Mouse (Mus musculus) kidney, embryonic 15.5 days (tissue): ENCODE results near the gene Glcci1. TPM values are rescaled to one million over a fixed set of nuclear protein-coding genes. Genes with fewer than 3 reads are reported as not detected.

ENCODE experiments used
- ATAC-seq: fragments of 200-750 bp; cut with Nextera tagmentation; replicated peaks from 2 replicates; pipeline ENCODE4 v1.8.0; 2017; ENCODE audit warnings: moderate TSS enrichment; ENCODE audit not compliant: low FRiP score
- H3K27ac ChIP-seq: fragments of 300-500 bp; sonication (generic); 2 replicates; pipeline ENCODE4 v1.5.1; 2015; ENCODE audit warnings: mild to moderate bottlenecking, inconsistent platforms
- H3K27me3 ChIP-seq: fragments of 300-500 bp; sonication (generic); 2 replicates; pipeline ENCODE4 v1.6.1; 2015; ENCODE audit warnings: inconsistent platforms
- H3K36me3 ChIP-seq: fragments of 300-500 bp; sonication (generic); 2 replicates; pipeline ENCODE4 v1.6.1; 2015; ENCODE audit warnings: inconsistent platforms
- H3K4me1 ChIP-seq: fragments of 300-500 bp; sonication (generic); 2 replicates; pipeline ENCODE4 v1.6.1; 2015; ENCODE audit warnings: inconsistent platforms
- H3K4me2 ChIP-seq: fragments of 300-500 bp; sonication (generic); 2 replicates; pipeline ENCODE4 v1.6.1; 2015; ENCODE audit warnings: moderate library complexity, mild to moderate bottlenecking, inconsistent platforms
- H3K4me3 ChIP-seq: fragments of 300-500 bp; sonication (generic); replicated peaks from 2 replicates; pipeline ENCODE4 v1.5.1; 2015; ENCODE audit warnings: mild to moderate bottlenecking, inconsistent platforms
- H3K9ac ChIP-seq: fragments of 300-500 bp; sonication (generic); 2 replicates; pipeline ENCODE4 v1.6.1; 2015; ENCODE audit warnings: mild to moderate bottlenecking, inconsistent platforms
- H3K9me3 ChIP-seq: fragments of 300-500 bp; sonication (generic); replicated peaks from 2 replicates; pipeline ENCODE4 v1.6.1; 2016; ENCODE audit warnings: inconsistent platforms
- WGBS: fragments of 180-500 bp; shearing (Covaris S2); methylation state at CpG from one replicate; pipeline ENCODE4 v1.1.7; 2015; ENCODE audit warnings: mixed read lengths; 5-methylcytosine and 5-hydroxymethylcytosine counted together
- polyA plus RNA-seq: library from polyadenylated mRNA; unstranded; fragments of >200 nt; fragmentation: Nextera tagmentation; extraction: Ambion mirVana; gene quantifications from 2 replicates; pipeline ENCODE4 v1.2.1, GENCODE M21; 2015

Glcci1 gene
- polyA plus RNA-seq, result 9.4 and 11.3 TPM in 2 replicates

DNA sequence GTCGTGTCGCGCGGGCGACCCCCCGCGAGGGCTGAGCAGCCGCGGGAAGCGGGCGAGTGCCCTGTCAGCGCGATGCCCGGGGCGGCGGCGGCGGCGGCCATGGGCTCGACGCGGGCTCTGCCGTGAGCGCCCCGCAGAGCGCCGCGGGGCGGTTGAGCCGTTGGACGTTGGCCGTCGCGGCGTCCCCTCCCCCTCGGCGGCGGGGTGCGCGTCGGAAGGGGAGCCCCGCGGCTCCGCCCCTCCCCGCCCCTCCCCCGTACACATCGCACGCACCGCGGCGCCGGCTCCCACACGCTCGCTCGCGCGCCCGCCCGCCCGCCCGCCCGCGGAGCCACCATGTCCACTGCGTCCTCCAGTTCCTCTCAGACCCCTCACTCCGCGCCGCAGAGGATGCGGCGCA is at the start of gene Glcci1:
Gene Glcci1, plus strand, starts transcription at position 50 of the 400 bp plus-strand sequence.
- Histone ChIP-seq H3K27ac (peak within 1 kb of the TSS; percentile 99), H3K9me3 (no peaks in the 10 kb centered on the region), H3K9ac (peak within 1 kb of the TSS; percentile 93), H3K4me2 (peak within 1 kb of the TSS; percentile 83), H3K4me3 (peak within 1 kb of the TSS; percentile 76), H3K36me3 (no peaks in the 10 kb centered on the region), H3K27me3 (no peaks in the 10 kb centered on the region), H3K4me1 (peaks cover 16% of the 10 kb centered on the region)
- no CpG with 5 or more reads among the region's 69 CpGs for WGBS
- ATAC-seq, result peak; percentile 87

- Histone ChIP-seq H3K27ac (no peak overlapping the region), H3K9me3 (no peaks in the 10 kb centered on the region), H3K9ac (no peak overlapping the region), H3K36me3 (no peaks in the 10 kb centered on the region), H3K4me3 (no peak overlapping the region), H3K4me1 (peaks cover 1% of the 10 kb centered on the region; the same call in 1 of the 2 replicates), H3K4me2 (no peak overlapping the region), H3K27me3 (no peaks in the 10 kb centered on the region)
- ATAC-seq, result peak; percentile 62; the same call in 1 of the 2 replicates
- 67% methylated on average over 2 of the region's 2 CpGs for WGBS
Observed at GRCm38 (mm10) chr6:8462447-8462846, 47.0 kb upstream of the Glcci1 start.

DNA sequence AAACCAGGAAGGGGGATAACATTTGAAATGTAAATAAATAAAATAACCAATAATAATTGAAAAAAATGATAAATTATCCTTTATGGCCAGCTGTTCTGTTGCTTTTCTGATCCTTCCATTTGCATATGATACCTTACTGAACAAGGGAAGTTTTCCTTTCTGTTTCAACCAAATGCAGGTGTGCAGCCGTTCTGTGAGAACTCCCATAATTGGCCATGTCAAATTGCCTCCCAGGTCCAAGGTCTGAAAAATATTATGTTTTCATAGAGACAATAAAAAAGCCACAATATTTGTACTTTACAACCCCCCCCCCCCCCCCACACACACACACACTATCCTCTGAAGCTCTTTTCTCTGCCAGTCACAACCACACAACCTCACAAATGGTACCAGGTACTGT is 44.0 kb upstream of the Glcci1 start:
- peaks cover 5% of the 10 kb centered on the region for H3K4me1 ChIP-seq
- H3K27ac ChIP-seq, result no peak overlapping the region
- H3K4me3 ChIP-seq, result no peak overlapping the region
- no peak overlapping the region for H3K4me2 ChIP-seq
- H3K9me3 ChIP-seq, result no peaks in the 10 kb centered on the region
- H3K36me3 ChIP-seq, result no peaks in the 10 kb centered on the region
- ATAC-seq, result no peak
- 68% methylated on average over 1 of the region's 1 CpGs for WGBS
- no peaks in the 10 kb centered on the region for H3K27me3 ChIP-seq
- H3K9ac ChIP-seq, result no peak overlapping the region

GRCm38 (mm10) chr6:8465985-8466384 is 43.4 kb upstream of the Glcci1 start:
- H3K27me3 ChIP-seq, result no peaks in the 10 kb centered on the region
- no peak overlapping the region for H3K4me3 ChIP-seq
- H3K4me2 ChIP-seq, result no peak overlapping the region
- no peak overlapping the region for H3K27ac ChIP-seq
- H3K4me1 ChIP-seq, result peaks cover 5% of the 10 kb centered on the region
- no peaks in the 10 kb centered on the region for H3K9me3 ChIP-seq
- no peak for ATAC-seq
- H3K9ac ChIP-seq, result no peak overlapping the region
- WGBS, result 81% methylated on average over 5 of the region's 5 CpGs
- H3K36me3 ChIP-seq, result no peaks in the 10 kb centered on the region

GRCm38 (mm10) chr6:8467667-8468337 is 41.6 kb upstream of the Glcci1 start:
- Histone ChIP-seq H3K27me3 (no peaks in the 10 kb centered on the region), H3K4me2 (no peak overlapping the region), H3K9ac (no peak overlapping the region), H3K9me3 (no peaks in the 10 kb centered on the region), H3K27ac (no peak overlapping the region), H3K36me3 (no peaks in the 10 kb centered on the region), H3K4me3 (no peak overlapping the region), H3K4me1 (peaks cover 7% of the 10 kb centered on the region)
- 50% methylated on average over 10 of the region's 10 CpGs for WGBS
- ATAC-seq, result 0 out of 2 replicates have a peak, but pooled peaks have one; percentile 49

DNA sequence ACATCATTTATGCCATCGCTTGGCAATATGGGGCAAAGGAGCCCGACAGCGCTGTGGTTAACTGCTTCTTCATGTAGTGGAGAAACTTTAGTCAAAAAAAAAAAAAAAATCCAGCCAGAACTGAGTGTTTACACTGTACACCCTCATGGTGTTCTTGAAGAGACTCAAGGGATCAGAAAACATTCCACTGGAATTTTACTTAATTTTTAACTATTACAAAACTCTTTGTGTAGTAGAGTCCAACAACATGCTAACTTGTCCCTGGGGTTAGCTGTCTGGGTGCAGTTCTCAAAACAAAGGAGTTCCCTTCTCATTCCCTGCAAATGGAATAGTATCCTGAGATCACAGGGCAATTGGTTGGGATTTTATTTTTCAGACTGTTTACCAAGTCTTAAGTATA is 39.5 kb upstream of the Glcci1 start:
- Histone ChIP-seq H3K9ac (no peak overlapping the region), H3K4me2 (no peak overlapping the region), H3K36me3 (no peaks in the 10 kb centered on the region), H3K4me3 (no peak overlapping the region), H3K27ac (no peak overlapping the region), H3K9me3 (no peaks in the 10 kb centered on the region), H3K4me1 (peaks cover 19% of the 10 kb centered on the region), H3K27me3 (no peaks in the 10 kb centered on the region)
- no peak for ATAC-seq
- WGBS, result 88% methylated on average over 3 of the region's 3 CpGs

DNA sequence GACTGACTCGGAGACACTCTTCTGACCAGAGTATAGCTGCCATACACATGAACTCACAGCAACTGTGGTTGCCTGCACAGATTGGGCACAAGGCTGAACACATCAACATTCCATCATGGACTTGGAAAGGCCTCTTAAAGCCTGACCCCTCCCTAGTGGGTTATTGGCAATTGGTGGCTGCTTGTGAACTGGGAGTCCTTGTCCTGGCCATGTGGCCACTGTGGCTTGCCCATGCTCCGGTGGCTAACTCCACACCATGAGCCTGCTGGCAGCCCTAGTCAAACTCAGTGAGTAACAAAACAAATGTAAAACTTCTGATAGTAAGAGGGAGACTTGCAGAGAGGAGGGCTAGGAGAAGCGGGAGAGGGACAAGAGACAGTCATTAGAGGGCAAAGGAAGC is 37.3 kb upstream of the Glcci1 start:
- no peak overlapping the region for H3K27ac ChIP-seq

GRCm38 (mm10) chr6:8472915-8473314 is 36.5 kb upstream of the Glcci1 start:
- Histone ChIP-seq H3K4me3 (no peak overlapping the region), H3K36me3 (no peaks in the 10 kb centered on the region), H3K9ac (no peak overlapping the region), H3K27me3 (no peaks in the 10 kb centered on the region), H3K4me2 (no peak overlapping the region), H3K4me1 (peaks cover 14% of the 10 kb centered on the region), H3K27ac (peak overlapping the region; percentile 58), H3K9me3 (no peaks in the 10 kb centered on the region)
- no peak for ATAC-seq
- 29% methylated on average over 5 of the region's 5 CpGs for WGBS

More for the DNA sequence above, 37.3 kb upstream of the Glcci1 start:
- no peak overlapping the region for H3K9ac ChIP-seq
- peaks cover 19% of the 10 kb centered on the region for H3K4me1 ChIP-seq
- no peaks in the 10 kb centered on the region for H3K27me3 ChIP-seq
- H3K36me3 ChIP-seq, result no peaks in the 10 kb centered on the region
- no peak overlapping the region for H3K4me3 ChIP-seq
- 86% methylated on average over 3 of the region's 3 CpGs for WGBS
- no peak overlapping the region for H3K4me2 ChIP-seq
- no peak for ATAC-seq
- H3K9me3 ChIP-seq, result no peaks in the 10 kb centered on the region

GRCm38 (mm10) chr6:8473498-8473897 is 35.9 kb upstream of the Glcci1 start:
- peak overlapping the region; percentile 58 for H3K27ac ChIP-seq
- H3K9ac ChIP-seq, result no peak overlapping the region
- H3K4me2 ChIP-seq, result no peak overlapping the region
- no peaks in the 10 kb centered on the region for H3K27me3 ChIP-seq
- ATAC-seq, result no peak
- no peaks in the 10 kb centered on the region for H3K36me3 ChIP-seq
- H3K4me3 ChIP-seq, result no peak overlapping the region
- H3K9me3 ChIP-seq, result no peaks in the 10 kb centered on the region
- 33% methylated on average over 5 of the region's 5 CpGs for WGBS
- H3K4me1 ChIP-seq, result peaks cover 14% of the 10 kb centered on the region

DNA sequence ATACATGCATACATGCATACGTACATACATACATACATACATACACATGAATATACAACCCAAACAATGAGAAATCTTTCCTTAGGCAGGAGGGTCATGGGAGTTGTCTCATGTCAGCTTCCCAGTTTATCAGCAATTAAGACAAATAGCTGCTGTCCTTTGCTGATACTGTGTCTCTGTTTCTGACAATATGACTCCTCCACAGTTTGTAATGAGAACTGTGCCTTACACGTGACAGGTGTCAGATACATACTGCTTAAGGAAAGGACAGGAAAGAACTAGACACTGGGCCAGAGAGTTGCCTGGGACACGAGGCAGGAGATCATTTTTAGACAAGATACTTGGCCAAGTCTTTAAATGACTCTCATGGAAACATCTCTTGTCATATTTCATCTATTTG is 35.1 kb upstream of the Glcci1 start:
- H3K4me1 ChIP-seq, result peaks cover 14% of the 10 kb centered on the region
- H3K27me3 ChIP-seq, result no peaks in the 10 kb centered on the region
- H3K9me3 ChIP-seq, result no peaks in the 10 kb centered on the region
- WGBS, result 55% methylated on average over 3 of the region's 3 CpGs
- no peak overlapping the region for H3K9ac ChIP-seq
- H3K4me2 ChIP-seq, result no peak overlapping the region
- no peaks in the 10 kb centered on the region for H3K36me3 ChIP-seq
- ATAC-seq, result 0 out of 2 replicates have a peak, but pooled peaks have one; percentile 22
- no peak overlapping the region for H3K4me3 ChIP-seq
- no peak overlapping the region for H3K27ac ChIP-seq

DNA sequence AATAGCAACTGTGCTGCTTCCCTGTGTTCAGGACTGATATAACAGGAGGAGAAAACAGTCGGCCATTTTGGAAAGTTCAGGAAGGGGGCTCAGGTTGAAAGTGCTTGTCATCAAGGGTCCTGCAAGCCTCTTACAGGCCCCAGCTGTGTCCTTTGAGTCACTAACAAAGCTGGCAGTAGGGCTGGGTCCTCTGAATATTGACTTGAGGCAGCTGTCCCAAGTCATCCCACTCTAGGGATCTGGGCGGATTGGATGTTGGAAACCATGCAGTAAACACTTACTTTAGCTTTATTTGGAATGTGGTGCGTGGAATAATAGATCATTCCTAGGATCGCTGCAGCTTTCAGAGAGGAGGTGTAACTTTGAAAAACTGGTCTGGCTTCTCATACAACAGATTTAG is 34.6 kb upstream of the Glcci1 start:
- H3K9me3 ChIP-seq, result no peaks in the 10 kb centered on the region
- no peak overlapping the region for H3K4me3 ChIP-seq
- no peak overlapping the region for H3K27ac ChIP-seq
- no peak overlapping the region for H3K9ac ChIP-seq
- ATAC-seq, result peak; percentile 37
- H3K27me3 ChIP-seq, result no peaks in the 10 kb centered on the region
- H3K4me1 ChIP-seq, result peaks cover 14% of the 10 kb centered on the region
- H3K36me3 ChIP-seq, result no peaks in the 10 kb centered on the region
- 62% methylated on average over 4 of the region's 4 CpGs for WGBS
- no peak overlapping the region for H3K4me2 ChIP-seq

DNA sequence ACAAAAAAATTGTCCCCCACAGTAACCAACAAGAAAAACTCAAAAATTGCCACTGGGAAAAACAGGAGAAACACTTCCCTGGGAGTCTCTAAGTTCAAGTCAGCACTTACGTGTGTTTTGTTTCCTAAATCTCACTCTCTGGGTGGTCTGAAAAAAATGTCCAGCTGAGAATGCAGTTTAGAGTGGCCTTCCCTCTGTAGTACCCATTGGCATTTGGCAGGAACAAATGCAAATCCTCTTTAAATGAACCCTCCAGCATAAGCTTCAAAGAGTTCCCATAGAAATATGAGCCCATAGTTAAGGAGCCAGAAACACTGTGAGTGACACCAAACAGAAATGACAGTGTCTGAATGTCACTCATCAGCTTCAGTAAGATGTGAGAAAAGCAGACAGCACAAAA is 30.2 kb upstream of the Glcci1 start:
- Histone ChIP-seq H3K9me3 (no peaks in the 10 kb centered on the region), H3K27ac (no peak overlapping the region), H3K4me1 (peaks cover 3% of the 10 kb centered on the region; the same call in 1 of the 2 replicates), H3K4me3 (no peak overlapping the region), H3K27me3 (no peaks in the 10 kb centered on the region), H3K9ac (no peak overlapping the region), H3K36me3 (no peaks in the 10 kb centered on the region), H3K4me2 (no peak overlapping the region)
- no peak for ATAC-seq
- WGBS, result 27% methylated on average over 1 of the region's 1 CpGs
